Mouse (Mus musculus): ENCODE measurements around the gene Cpa2.

Cpa2 gene

GRCm38 (mm10) chr6:30576477-30577203 lies 35.3 kb downstream of the Cpa2 start:
- no peak for DNase-seq (ENCODE audit: low spot score in 2 of 2)

GRCm38 (mm10) chr6:30579961-30580840 lies 38.8 kb downstream of the Cpa2 start:
- DNase-seq (ENCODE audit: low spot score in 2 of 2): peak in 1 of 2 experiments; percentile 28

GRCm38 (mm10) chr6:30580841-30581176 lies 39.4 kb downstream of the Cpa2 start:
- no peak for DNase-seq (ENCODE audit: low spot score in 2 of 2)

GRCm38 (mm10) chr6:30586886-30587442 lies 45.6 kb downstream of the Cpa2 start:
- DNase-seq (ENCODE audit: low spot score in 2 of 2): no peak

GRCm38 (mm10) chr6:30589819-30590218 lies 48.4 kb downstream of the Cpa2 start:
- no peak for DNase-seq (ENCODE audit: low spot score in 2 of 2)

- no peak for DNase-seq (ENCODE audit: low spot score in 2 of 2)
Measured at GRCm38 (mm10) chr6:30591851-30592404, 50.5 kb downstream of the Cpa2 start.

GRCm38 (mm10) chr6:30592417-30592974 lies 51.1 kb downstream of the Cpa2 start:
- DNase-seq (ENCODE audit: low spot score in 2 of 2): no peak

GRCm38 (mm10) chr6:30594364-30594763 lies 53.0 kb downstream of the Cpa2 start:
- DNase-seq (ENCODE audit: low spot score in 2 of 2): no peak

- DNase-seq (ENCODE audit: low spot score in 2 of 2): no peak
Measured at GRCm38 (mm10) chr6:30596230-30596898, 55.0 kb downstream of the Cpa2 start.

- DNase-seq (ENCODE audit: low spot score in 2 of 2): no peak
Measured at GRCm38 (mm10) chr6:30600033-30600432, 58.7 kb downstream of the Cpa2 start.

GRCm38 (mm10) chr6:30600995-30601394 lies 59.6 kb downstream of the Cpa2 start:
- DNase-seq (ENCODE audit: low spot score in 2 of 2): no peak

GRCm38 (mm10) chr6:30604342-30604867 lies 63.0 kb downstream of the Cpa2 start:
- no peak for DNase-seq (ENCODE audit: low spot score in 2 of 2)

GRCm38 (mm10) chr6:30605111-30605510 lies 63.7 kb downstream of the Cpa2 start:
- no peak for DNase-seq (ENCODE audit: low spot score in 2 of 2)

- DNase-seq (ENCODE audit: low spot score in 2 of 2): no peak
Measured at GRCm38 (mm10) chr6:30605672-30606071, 64.3 kb downstream of the Cpa2 start.

- no peak for DNase-seq (ENCODE audit: low spot score in 2 of 2)
Measured at GRCm38 (mm10) chr6:30610710-30611109, 69.3 kb downstream of the Cpa2 start, which contains the start of gene Cpa5. TSS of gene Cpa5 (plus strand) at chr6:30611010.

GRCm38 (mm10) chr6:30611212-30611611 lies 69.8 kb downstream of the Cpa2 start:
- DNase-seq (ENCODE audit: low spot score in 2 of 2): no peak

Data from right cerebral cortex, adult 2 months (tissue).